Mouse (Mus musculus) Muller cell, postnatal 12 days (primary cell): ENCODE measurements around the gene Plekha7.

Experiments
- DNase-seq: peaks from one replicate; pipeline ENCODE4 v3.0.0-alpha.2; 2015; ENCODE audit errors: inconsistent ontology term

The Plekha7 gene

DNA sequence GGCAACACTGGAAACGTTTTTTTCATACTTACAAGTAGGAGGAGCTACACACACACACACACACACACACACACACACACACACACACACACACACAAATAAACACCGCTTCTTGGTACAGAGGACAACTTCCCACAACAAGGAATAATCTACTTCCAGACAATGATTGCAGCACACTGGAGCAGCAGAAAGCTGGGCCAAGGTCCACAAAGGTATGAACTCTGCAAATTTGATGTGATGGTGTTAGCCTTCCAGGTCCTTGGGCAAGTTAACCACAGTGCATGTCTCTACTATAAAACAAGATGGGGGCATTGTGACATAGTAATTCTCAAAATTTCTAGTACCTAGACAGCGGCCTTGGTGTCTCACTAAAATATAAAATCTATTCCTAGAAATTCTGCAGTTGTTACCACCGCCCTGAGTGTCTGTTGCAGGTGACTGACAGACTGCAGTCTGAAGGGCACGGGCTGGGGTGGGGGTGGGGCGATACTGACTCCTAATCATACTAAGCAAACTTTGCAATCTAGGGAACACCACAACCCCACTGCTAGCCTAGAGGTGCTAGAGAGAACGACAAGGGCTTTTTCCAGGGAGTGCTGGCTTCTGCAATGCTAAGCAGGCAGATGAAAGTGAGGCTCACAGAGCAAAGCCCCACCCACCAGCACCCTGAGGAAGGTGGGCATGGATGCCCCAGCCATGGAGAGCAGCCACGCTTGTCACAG, 85.7 kb downstream of the Plekha7 start:
- no peak for DNase-seq

DNA sequence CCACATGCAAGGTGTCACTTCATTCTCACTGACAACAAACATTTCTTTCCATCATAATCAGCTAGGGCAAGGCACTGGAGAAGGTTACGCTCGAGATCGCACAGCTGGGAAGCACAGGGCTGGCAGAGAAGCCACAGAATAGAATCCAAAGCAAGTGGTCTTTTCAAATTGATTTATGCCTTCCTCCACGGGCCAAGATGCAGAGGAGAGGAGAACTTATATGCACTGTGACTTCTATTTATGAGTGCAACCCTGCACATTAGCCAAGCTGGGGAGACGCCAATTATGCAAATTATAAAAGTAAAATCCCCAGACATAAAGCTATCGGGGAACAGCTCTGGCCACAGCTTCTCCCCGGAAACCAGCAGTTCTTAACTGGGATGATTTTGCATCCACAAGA, 86.3 kb downstream of the Plekha7 start:
- no peak for DNase-seq

DNA sequence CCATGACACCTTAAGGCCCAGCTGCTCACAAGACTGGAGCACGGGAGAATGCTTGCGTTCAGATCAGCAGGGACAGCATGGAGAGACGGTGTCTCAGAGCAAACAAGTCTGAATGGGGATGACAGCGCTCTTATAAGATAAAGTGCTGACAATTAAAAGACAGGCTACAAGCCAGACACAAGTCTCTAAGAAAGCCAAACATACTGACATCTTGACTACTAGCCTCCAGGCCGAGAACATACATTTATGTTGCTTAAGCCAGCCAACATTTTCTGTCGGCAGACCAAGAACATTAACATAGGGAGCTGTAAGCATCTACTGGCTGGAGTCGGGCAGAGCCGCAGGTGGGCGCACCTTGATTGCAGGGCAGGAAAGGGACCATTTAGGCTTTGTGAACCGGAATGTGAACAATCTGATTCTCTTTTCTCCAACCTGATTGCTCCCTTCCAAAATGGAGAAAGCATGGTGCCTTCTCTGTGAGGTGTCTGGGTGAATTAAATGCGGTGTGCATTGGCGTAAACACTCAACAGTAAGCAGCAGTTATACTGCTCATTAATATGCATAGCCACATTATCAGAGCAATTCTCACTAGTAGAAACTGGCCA, 88.0 kb downstream of the Plekha7 start:
- no peak for DNase-seq

DNA sequence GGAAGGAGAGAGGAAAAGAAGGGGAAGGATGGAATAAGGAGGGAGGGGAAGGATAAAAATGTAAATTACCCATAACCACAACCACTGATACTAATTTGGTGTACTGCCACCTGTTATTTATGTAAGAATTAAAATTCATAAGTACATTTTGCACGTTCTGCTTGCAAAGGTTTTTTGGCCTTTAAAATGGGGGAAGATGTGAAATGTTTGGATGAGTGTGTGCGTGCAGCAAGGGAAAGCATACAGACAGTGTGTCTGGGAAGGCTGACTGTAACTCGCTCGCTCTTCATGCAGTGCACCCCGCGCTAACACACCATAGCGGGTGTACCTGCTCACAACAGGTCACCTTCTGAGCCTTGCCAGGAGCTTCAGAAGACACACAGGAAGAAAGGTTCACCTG, 90.4 kb downstream of the Plekha7 start:
- no peak for DNase-seq

DNA sequence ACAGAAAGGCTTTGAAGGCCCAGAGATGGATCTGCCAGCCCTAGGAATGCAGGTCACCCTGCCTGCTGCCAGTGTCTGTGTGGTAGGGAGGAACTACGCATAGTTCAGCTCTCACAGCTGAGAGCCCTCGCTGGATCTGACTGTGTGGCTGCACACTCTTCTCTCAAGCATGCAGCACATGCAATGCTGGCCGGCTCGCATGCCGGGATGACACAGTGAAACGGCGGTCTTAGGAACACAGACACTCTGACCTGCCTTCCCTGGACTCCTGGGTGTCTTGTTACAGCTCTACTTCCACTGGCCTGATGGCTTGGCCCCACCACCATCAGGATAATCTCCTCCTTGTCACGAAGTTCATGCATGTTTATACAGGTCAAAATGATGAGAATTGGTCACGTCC, 96.3 kb downstream of the Plekha7 start:
- peak; percentile 78 for DNase-seq

DNA sequence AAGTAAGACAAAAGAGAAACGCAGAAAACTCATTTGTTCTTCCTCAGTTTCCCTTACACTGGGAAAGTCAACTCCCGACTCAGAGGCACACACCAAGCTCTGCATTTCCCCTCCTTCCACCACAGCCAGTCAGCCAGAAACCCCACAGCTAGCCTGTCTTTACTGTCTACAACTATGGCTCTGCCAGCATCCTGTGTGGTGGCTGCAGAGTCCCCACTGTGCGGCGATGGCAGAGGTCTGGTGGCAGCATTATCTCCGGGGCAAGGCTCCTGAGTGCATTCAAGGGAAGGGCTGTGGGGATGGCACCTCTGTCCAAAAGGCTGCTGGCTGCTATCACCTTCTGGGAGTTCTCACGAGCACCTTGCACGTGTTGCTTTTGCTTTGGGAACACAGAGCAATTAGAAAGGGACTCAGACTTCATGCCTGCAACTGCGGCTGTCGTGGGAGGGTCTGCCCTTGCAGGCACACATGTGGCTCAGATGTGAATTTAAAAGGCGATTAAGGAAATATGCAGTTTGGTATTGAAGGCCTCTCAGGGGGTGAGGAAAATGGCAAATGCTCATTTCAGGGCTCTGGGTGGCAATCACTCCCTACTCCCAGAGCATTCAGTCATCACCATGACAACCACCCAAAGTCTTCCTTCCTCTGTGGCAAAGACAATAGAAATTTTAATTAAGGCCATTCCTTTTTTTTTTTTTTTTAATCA, 98.1 kb downstream of the Plekha7 start:
- DNase-seq, result no peak

DNA sequence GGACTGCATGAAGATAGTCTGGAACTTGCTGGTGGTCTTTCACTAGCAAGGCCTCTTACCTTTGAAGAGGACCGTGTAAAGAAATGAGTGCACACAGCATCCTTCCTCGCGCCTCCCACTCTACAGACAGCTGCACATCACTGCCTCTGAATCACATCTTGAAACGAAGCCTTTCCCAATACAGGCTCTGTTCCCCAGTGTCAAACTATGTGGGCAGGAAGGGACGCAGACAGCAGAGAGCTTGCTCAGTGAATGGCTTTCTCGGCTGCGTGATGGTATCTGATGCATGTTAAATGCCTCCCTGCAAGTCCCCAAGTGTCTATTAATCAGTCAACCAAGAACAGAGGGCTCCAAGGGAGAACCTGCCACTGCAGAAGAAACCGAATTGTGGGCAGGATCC, 99.3 kb downstream of the Plekha7 start:
- peak; percentile 82 for DNase-seq

DNA sequence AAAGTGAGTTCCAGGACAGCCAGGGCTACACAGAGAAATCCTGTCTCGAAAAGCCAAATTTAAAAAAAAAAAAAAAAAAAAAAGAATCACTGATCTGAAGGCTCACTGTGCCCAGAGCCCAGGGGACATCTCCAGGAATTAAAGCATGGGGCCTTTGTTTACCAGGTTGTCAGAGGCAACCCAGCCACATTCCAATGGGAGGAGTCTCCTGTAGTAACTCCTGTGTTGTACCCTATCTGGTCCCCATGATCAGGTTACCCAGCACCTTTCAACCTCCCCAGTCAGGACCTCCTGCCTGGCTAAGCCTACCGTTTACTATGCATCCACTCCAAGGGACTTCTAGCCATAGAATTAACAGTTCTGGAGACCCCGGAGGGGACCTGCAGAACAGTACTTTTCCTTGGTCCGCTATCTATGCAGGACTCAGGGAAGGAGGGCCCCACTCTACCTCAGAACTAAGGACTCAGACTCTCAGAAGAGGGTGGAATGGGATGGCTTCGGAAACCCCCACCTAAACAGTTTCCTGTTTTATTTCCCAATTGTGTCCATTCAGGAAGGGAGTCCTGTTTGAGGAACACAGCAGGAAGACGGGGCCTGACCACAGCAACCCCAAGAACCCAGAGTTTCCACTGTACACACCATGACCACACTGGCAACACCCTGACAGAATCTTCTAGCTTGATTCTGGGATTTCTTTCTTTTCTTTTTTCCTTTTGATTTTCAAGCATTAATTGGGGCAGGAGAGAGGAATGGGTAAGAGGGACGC, 101.2 kb downstream of the Plekha7 start:
- no peak for DNase-seq

DNA sequence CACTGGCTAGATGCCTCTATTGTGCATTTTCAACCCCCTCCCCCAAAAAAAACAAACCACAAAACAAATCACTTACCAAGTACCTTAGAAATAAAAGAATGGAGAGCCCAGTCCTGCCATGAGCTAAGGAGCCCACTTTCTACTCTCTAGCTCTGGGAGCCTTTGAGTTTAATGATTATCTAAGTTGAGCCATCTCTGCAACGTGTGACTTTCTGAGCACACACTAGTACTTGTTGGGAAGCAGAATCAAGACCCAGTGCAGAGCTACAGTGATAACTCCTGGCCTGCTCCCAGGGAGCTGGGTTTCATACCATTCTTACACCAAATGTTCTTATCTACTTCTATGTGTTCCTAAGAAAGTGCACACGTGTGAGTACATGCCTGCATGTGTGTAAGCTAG, 102.7 kb downstream of the Plekha7 start:
- DNase-seq, result no peak

DNA sequence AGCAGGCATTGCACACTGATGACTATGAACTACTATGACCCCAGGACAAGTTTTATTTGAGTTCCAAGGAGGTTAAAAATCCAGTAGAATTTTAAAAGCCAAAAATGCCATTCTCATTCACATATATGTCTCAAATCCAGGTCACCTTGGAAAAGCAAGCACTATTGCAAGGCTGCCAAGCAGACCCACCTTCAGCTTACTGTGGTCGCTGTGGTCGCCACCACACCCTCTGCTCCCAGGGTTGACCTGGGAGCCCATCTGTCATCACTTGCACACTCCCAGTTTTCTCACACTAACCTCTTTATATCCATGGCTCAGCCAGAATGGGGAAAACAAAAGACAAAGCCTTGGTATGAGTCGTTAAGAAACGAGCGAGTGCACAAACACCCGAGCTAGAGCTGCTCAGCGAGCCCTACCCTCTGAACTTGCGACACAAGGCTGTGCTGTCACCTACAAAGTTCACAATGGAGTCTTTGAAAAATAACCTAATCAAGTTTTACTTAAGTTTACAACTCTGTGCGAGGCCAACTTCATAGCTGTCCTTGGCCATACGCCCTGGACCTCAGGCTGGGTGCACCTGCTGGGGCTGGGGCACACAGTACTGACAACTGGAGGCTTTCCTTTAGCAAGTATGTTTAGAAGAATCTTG, 106.0 kb downstream of the Plekha7 start:
- DNase-seq, result peak; percentile 71

DNA sequence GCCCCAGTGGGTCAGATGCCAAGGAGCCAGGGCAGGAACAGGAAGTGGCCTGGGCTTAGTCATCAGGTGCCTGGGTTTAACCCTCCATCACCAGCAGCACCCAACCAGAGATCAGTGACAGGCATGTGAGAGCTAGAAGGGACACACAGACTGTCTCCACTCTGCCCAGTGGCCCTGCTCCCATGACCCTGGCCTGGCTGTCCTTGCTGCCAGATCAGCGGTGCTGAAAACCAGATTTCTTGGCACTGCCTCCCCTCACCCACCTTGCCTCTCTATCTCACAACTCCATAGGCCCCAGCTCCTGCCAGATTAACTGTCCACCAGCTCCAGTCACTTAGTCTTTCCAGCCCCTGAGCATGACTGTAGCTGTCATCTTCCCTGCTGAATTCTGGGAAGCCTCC, 107.2 kb downstream of the Plekha7 start:
- no peak for DNase-seq

DNA sequence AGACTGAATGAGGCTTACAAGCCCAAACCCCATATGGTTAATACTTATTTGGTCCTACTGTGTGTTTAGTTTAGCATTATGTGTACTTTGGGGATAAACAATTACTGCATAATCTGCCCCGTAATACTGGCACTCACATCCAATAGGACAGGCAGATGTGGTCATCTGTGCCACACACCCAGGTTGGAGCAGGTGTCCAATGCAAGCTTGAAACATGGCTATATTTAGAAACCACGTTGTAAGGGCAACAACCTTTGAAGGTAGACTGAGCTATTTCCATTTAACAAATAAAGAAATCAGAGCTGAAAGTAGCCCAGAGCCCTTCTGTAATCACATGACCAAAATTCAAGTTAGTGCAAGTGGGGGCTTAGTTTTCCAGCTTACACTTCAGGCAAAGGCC, 107.6 kb downstream of the Plekha7 start:
- DNase-seq, result no peak

DNA sequence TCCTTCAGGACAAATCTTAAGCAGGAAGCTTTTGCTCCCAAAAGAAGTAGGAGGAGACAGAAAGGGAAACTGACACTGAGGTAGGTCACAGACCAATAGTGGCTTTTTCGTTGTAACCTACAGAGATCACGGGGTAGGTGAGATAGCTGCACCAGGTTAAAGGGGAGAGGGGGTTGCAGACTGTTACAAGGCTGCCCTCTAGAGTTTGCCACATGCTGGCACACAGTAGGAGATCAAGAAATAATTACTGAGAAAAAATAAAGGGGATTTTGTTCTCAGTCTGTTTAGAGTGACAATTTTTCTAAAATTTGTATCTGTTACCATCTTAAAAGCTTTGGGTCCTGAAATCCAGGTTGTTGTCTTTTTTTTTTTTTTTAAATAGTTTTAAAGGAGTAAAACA, 109.3 kb downstream of the Plekha7 start:
- DNase-seq, result no peak

DNA sequence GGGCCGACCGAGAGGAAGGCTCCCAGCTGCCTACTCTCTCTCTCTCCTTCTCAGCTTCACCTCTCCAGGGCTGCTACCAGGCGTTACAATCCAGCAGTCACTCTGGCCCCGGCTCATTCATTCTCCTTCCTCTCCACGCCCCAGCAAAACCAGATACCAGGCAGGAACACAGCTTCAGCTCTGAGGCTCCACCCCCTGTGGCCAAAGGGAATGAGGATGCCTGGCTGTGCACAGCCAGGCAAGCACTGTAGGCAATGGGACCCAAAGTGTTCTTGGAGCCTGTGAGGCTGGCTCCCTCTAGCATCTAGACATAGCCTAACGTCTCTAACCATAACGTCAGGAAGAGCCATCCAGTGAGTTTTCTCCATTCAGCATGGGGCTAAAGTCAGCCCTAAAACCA, 109.8 kb downstream of the Plekha7 start:
- peak; percentile 71 for DNase-seq

DNA sequence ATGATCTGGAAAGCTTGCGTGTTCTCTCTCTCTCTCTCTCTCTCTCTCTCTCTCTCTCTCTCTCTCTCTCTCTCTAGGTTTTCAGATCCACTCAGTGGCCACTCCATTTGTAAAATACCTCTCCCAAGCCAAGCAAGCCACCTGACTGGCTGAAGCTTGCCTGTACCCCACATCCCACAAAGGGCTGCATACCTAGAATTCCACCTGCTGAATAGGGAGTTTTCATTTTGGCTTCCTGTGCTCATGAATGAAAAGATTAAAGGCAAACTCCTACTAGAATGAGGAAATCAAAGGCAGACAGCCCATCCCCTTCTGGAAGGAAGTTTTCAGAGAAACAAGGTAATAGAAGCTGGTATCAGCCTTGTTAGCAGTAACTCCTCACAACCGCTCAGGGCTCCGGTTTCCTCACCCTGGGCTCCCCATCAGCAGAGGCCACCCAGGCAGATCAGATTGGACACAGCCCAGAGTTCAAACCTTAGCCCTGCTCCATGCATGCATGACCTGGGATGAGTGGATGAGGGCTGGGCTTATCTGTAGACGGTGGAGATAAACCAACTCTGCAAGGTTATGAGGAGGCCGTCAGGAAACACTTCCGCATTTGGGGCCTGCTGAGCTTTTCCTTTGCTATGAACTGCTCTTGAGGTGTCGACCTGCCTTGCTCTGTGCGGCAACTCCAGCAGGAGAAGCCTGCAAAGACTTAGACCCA, 111.0 kb downstream of the Plekha7 start:
- DNase-seq, result peak; percentile 80

DNA sequence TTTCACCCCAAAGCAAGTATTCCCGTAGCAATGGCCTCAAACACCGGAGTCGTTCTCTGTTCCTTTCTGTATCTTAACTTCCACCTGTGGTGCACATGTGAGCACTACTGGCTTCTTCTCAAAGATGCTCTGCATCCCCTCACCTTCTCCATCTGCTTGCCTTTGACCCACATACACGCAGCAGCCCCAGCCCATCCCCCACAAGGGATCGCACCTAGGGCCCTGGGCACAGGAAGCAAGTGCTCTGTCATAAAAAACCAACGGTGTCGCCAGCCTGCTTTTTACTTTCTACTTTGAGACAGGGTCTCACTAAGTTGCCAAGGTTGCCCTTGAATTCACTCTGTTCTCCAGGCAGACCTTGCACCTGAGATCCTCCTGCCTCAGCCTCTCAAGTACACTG, 113.2 kb downstream of the Plekha7 start:
- no peak for DNase-seq

DNA sequence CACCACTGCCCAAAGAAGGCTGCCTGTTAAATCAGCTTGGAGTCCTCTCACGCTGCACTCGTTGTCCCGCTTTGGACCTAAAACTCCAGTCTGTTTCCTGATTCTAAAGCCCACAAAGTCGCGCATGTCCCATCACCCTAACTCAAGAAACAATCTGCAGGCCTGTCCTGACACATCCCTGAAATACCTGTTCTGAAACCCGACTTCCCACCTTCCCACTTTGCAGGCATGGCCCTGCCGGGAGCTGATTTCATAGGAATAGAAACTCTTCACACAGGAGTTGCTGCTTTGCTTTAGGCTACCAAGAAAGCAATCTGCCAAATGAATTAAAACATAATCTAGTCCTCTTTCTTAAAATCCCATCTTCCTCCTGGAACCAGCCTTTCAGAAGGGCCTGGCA, 115.2 kb downstream of the Plekha7 start:
- DNase-seq, result no peak

DNA sequence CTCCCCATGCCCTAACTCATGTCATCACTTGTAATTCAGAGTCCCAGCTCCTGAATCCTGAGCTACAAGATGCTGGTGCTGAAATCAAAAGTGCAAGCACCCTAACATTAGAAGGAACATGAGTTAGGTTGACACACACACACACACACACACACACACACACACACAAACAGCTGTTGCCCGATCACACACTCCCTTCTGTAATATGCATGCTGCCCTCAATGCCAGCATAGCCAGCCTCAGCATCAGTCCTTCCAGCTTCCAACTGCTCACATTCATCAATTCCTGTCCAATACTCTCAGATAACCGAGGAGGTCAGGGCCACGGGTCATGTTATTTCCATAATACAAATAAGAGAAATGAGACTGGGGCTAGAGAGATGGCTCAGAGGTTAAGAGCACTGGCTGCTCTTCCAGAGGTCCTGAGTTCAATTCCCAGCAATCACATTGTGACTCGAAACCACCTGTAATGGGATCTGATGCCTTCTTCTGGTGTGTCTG, 116.0 kb downstream of the Plekha7 start:
- no peak for DNase-seq

DNA sequence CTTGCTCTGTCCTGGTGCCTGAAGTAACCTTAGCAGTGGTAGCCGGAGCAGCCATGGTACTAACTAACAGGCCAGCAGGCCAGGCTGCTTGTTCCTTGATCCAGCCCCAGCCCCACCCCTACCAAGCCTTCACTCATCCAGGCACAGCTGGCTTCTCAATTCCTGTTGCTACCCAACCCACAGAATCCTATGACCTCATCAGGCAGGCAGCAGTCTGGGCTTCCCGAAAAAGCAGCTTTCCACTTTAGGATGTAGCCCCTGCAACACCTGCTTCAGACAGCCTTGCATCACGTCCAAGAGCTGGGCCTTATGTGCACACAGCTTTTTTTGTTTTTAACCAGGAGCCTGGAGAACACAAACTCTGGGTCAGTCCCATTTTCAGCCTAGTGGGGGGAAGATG, 117.0 kb downstream of the Plekha7 start:
- peak; percentile 79 for DNase-seq

DNA sequence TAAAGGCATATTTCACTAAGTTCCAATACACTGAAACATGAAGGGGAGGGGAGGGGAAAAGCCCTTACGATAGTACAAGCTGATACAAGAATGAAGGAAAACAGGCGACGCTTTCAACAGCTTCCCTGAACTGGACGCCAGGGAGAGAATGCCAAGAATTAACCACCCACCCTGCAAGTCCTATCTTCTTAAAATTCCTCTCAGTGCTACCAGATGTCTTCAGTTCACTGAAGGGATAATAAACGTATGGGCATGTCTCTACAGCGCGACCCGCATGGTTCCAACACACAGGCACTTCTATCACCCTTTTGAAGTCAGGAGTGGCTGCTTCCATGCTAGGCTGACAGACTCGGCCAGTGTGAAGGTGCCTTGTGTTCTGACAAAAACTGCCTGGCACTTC, 118.5 kb downstream of the Plekha7 start:
- peak; percentile 51 for DNase-seq

DNA sequence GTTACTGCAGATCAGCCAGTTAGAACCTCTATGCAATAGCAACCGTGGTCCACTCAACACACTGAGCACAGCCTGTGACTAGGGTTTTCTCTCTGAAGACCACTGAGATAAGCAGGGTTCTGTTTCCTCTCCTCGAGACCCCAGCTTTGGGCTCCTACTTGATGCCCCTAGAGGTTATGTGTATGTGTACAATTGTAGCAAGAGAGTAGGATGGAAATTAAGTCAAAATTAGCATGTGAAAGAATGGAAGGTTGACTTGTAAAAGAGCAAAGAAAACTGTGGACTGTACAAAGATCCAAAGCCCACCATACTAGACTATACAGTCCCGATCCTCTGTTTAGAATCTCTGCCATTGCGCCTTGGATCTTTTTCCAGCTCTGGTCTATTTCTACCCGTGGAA, 119.8 kb downstream of the Plekha7 start:
- no peak for DNase-seq
